Mouse (Mus musculus) ZHBTc4 (cell line): ENCODE data around the gene Ccdc70.
"Not testable (repeated sequence)": the region's sequence is repeated elsewhere in the genome, so short reads cannot be mapped to it uniquely, and the experiment has no call there.

ENCODE experiments used
- DNase-seq: peaks from one replicate; pipeline ENCODE4 v3.0.0-alpha.2; 2011; ENCODE audit warnings: low read depth, low spot score

Ccdc70 gene

GRCm38 (mm10) chr8:21969475-21969874, at the start of gene Ccdc70:
Ccdc70 (plus strand) TSS chr8:21969775.
- DNase-seq: no peak

GRCm38 (mm10) chr8:21930754-21931153, 38.8 kb upstream of the Ccdc70 start:
- not testable (repeated sequence) for DNase-seq

- no peak for DNase-seq
Observed at GRCm38 (mm10) chr8:21932610-21933009, 37.0 kb upstream of the Ccdc70 start, which contains the start of gene Defb15. Defb15 (minus strand) TSS chr8:21932710.

GRCm38 (mm10) chr8:21938052-21938451, 31.5 kb upstream of the Ccdc70 start, which contains the start of gene Defb35:
Defb35 (plus strand) TSS chr8:21938352.
- DNase-seq: not testable (repeated sequence)

- DNase-seq: no peak
Observed at GRCm38 (mm10) chr8:21946462-21946861, 23.1 kb upstream of the Ccdc70 start, which contains the start of gene Defb13. Defb13 (plus strand) TSS chr8:21946762.

GRCm38 (mm10) chr8:21947311-21948017, 22.1 kb upstream of the Ccdc70 start:
- no peak for DNase-seq

GRCm38 (mm10) chr8:21955321-21955720, 14.3 kb upstream of the Ccdc70 start:
- peak; percentile 73 for DNase-seq

- peak; percentile 91 for DNase-seq
Observed at GRCm38 (mm10) chr8:21956336-21956735, 13.2 kb upstream of the Ccdc70 start.

GRCm38 (mm10) chr8:21958414-21958813, 11.2 kb upstream of the Ccdc70 start, which contains the start of gene Fam90a1a:
Fam90a1a (plus strand) TSS chr8:21958714.
- no peak for DNase-seq

- no peak for DNase-seq
Observed at GRCm38 (mm10) chr8:21966646-21967045, 2.9 kb upstream of the Ccdc70 start.

GRCm38 (mm10) chr8:21978193-21978592, 8.6 kb downstream of the Ccdc70 start:
- DNase-seq: no peak

GRCm38 (mm10) chr8:21981664-21982337, 12.2 kb downstream of the Ccdc70 start:
- DNase-seq: peak; percentile 67

GRCm38 (mm10) chr8:21992184-21992583, 22.6 kb downstream of the Ccdc70 start:
- peak; percentile 73 for DNase-seq

- DNase-seq: peak; percentile 49
Observed at GRCm38 (mm10) chr8:21995181-21995580, 25.6 kb downstream of the Ccdc70 start.

GRCm38 (mm10) chr8:22004750-22005522, 35.4 kb downstream of the Ccdc70 start:
- DNase-seq: peak; percentile 28

- no peak for DNase-seq
Observed at GRCm38 (mm10) chr8:22006423-22006822, 36.8 kb downstream of the Ccdc70 start.

- no peak for DNase-seq
Observed at GRCm38 (mm10) chr8:22009403-22009802, 39.8 kb downstream of the Ccdc70 start.

GRCm38 (mm10) chr8:22013034-22013707, 43.6 kb downstream of the Ccdc70 start:
- peak; percentile 44 for DNase-seq

- DNase-seq: no peak
Observed at GRCm38 (mm10) chr8:22017731-22018130, 48.2 kb downstream of the Ccdc70 start.

- no peak for DNase-seq
Observed at GRCm38 (mm10) chr8:22019498-22019897, 49.9 kb downstream of the Ccdc70 start.

- DNase-seq: no peak
Observed at GRCm38 (mm10) chr8:22022244-22022643, 52.7 kb downstream of the Ccdc70 start.
